Mouse (Mus musculus): ENCODE data around the gene Slc25a35. TPM values are rescaled to one million over a fixed set of nuclear protein-coding genes. Genes with fewer than 3 reads are reported as not detected.

Gene Slc25a35
- total and polyA plus RNA-seq, 3 experiments = 3.3 to 4.9 TPM; not detected in 1

DNA sequence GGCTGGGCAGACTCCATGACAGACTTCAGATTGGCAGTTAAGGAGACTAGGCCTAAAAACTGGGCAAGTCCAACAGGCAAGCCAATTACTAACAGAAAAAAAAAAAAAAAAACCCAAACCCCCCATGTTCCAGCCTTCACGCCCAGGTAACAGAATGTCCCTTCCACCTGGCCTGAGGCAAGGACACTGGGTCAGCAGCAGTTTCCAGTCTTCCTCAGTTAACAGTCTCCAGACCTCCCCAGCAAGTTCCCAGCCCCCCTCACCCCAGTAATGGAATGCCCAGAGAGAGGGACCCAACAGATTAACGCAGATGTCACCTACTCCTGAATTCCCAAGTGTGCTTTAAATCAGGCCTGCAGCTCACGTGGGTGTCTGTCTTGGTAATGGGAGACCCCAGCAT, 44.7 kb upstream of the Slc25a35 start:
- H3K4me1 ChIP-seq (ENCODE audit: control insufficient read depth in 1 of 2, insufficient read depth in 2 of 2, low read length in 2 of 2) = peaks cover 9 to 12% of the 10 kb centered on the region in 2 experiments
- TF ChIP-seq HCFC1 (IDR thresholded peaks at IDR 0.05; ENCODE audit: low read depth, low read length) (no peak), MAX (IDR thresholded peaks at IDR 0.05; ENCODE audit: low read length) (no peak), ZC3H11A (IDR thresholded peaks at IDR 0.05; ENCODE audit: low read depth, low read length) (no peak), SIN3A (IDR thresholded peaks at IDR 0.05; ENCODE audit: low read length) (no peak), GATA1 (IDR thresholded peaks at IDR 0.05; ENCODE audit: low read depth, low read length) (no peak), GABPA (IDR thresholded peaks at IDR 0.05; ENCODE audit: low read depth, low read length) (no peak), TAL1 (IDR thresholded peaks at IDR 0.05; ENCODE audit: low read length) (no peak), BHLHE40 (IDR thresholded peaks at IDR 0.05; ENCODE audit: borderline replicate concordance, low read depth, low read length) (no peak), RAD21 (IDR thresholded peaks at IDR 0.05; ENCODE audit: low read depth, low read length) (no peak), UBTF (IDR thresholded peaks at IDR 0.05; ENCODE audit: borderline replicate concordance, insufficient read depth, low read depth, low read length) (no peak), E2F4 (IDR thresholded peaks at IDR 0.05; ENCODE audit: borderline replicate concordance, low read depth, low read length) (no peak), MAFK (IDR thresholded peaks at IDR 0.05; ENCODE audit: borderline replicate concordance, low read depth, low read length) (no peak), ETS1 (IDR thresholded peaks at IDR 0.05; ENCODE audit: low read depth, low read length) (no peak), MYC (IDR thresholded peaks at IDR 0.05; ENCODE audit: low read depth, low read length) (no peak), KAT2A (conservative IDR thresholded peaks at IDR 0.05; ENCODE audit: low read depth, low read length) (no peak)
- H3K79me2 ChIP-seq (ENCODE audit: control insufficient read depth, insufficient read depth, low read length, poor library complexity) = no peaks in the 10 kb centered on the region
- peaks cover 0 to 8% of the 10 kb centered on the region in 2 experiments; a peak in 2 of 4 replicates for H3K36me3 ChIP-seq (ENCODE audit: control insufficient read depth in 1 of 2, insufficient read depth in 2 of 2, low read length in 2 of 2)
- no peak overlapping the region for H3K4me3 ChIP-seq (ENCODE audit: control insufficient read depth in 1 of 2, insufficient read depth in 1 of 2, low read depth in 2 of 2, low read length in 2 of 2)
- 0 out of 4 replicates have a peak, but pooled peaks cover 0 to 3% of the 10 kb centered on the region in 2 experiments for H3K27me3 ChIP-seq (ENCODE audit: control insufficient read depth in 1 of 2, insufficient read depth in 2 of 2, low read length in 2 of 2)
- H3K27ac ChIP-seq (ENCODE audit: control insufficient read depth, low read depth, low read length) = no peak overlapping the region
- no peak for DNase-seq (ENCODE audit: low read depth, low spot score)
- H3K9ac ChIP-seq (ENCODE audit: control insufficient read depth, low read depth, low read length, poor library complexity, severe bottlenecking) = no peak overlapping the region
- no peaks in the 10 kb centered on the region for H3K9me3 ChIP-seq (replicated peaks; ENCODE audit: insufficient read depth, low read length)

DNA sequence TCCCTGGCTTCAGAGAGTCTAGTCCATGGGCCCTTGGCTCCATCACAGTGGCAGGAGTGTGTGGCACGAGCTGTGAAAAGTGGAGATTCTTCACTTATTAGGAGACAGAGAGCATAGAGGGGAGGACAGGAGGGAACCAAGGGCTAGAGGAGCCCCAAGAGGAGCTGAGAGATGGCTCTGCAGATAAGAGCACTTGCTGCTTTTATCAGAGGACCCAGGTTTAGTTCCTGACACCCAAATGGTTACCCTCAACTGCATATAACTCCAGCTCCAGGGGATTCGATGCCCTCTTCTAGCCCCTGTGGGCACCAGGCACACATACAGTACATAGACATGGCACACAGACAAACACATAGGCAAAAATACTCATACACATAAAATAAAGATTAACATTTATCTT, 43.2 kb upstream of the Slc25a35 start:
- H3K4me3 ChIP-seq (ENCODE audit: control insufficient read depth in 1 of 2, insufficient read depth in 1 of 2, low read depth in 2 of 2, low read length in 2 of 2) = peak overlapping the region in 1 of 2 experiments; percentile 35; a peak in 1 of 4 replicates
- peaks cover 9 to 12% of the 10 kb centered on the region in 2 experiments for H3K4me1 ChIP-seq (ENCODE audit: control insufficient read depth in 1 of 2, insufficient read depth in 2 of 2, low read length in 2 of 2)
- H3K27me3 ChIP-seq (ENCODE audit: control insufficient read depth in 1 of 2, insufficient read depth in 2 of 2, low read length in 2 of 2) = no peaks in the 10 kb centered on the region; a peak in 1 of 4 replicates
- H3K9me3 ChIP-seq (replicated peaks; ENCODE audit: insufficient read depth, low read length) = no peaks in the 10 kb centered on the region
- no peak overlapping the region for H3K27ac ChIP-seq (ENCODE audit: control insufficient read depth, low read depth, low read length)
- TF ChIP-seq MYB (IDR thresholded peaks at IDR 0.05; ENCODE audit: low read depth, low read length) = peak; percentile 72
- no peak for TF ChIP-seq POLR2A (IDR thresholded peaks at IDR 0.05; ENCODE audit: control insufficient read depth in 1 of 2, insufficient read depth in 1 of 2, low read depth in 1 of 2, low read length in 2 of 2, poor library complexity in 1 of 2)
- TF ChIP-seq EP300 (IDR thresholded peaks at IDR 0.05; ENCODE audit: low read depth in 1 of 2, low read length in 2 of 2) = peak; percentile 76 to 78
- TF ChIP-seq TBP (IDR thresholded peaks at IDR 0.05; ENCODE audit: low read depth, low read length) = no peak
- TF ChIP-seq RCOR1 (IDR thresholded peaks at IDR 0.05; ENCODE audit: low read depth, low read length) = peak; percentile 28; the same call in 1 of the 2 replicates
- peak; percentile 18; the same call in 1 of the 2 replicates for TF ChIP-seq TAL1 (IDR thresholded peaks at IDR 0.05; ENCODE audit: low read length)
- TF ChIP-seq USF1 (IDR thresholded peaks at IDR 0.05; ENCODE audit: low read depth, low read length) = no peak
- peak; percentile 75 for TF ChIP-seq TCF12 (IDR thresholded peaks at IDR 0.05; ENCODE audit: low read depth, low read length)
- TF ChIP-seq ETS1 (IDR thresholded peaks at IDR 0.05; ENCODE audit: low read depth, low read length) = peak; percentile 39; the same call in 1 of the 2 replicates
- peak; percentile 90 for TF ChIP-seq GATA1 (IDR thresholded peaks at IDR 0.05; ENCODE audit: low read depth, low read length)
- TF ChIP-seq KAT2A (conservative IDR thresholded peaks at IDR 0.05; ENCODE audit: low read depth, low read length) = no peak
- peak; percentile 60 for DNase-seq (ENCODE audit: low read depth, low spot score)
- H3K9ac ChIP-seq (ENCODE audit: control insufficient read depth, low read depth, low read length, poor library complexity, severe bottlenecking) = no peak overlapping the region
- no peaks in the 10 kb centered on the region for H3K79me2 ChIP-seq (ENCODE audit: control insufficient read depth, insufficient read depth, low read length, poor library complexity)
- H3K36me3 ChIP-seq (ENCODE audit: control insufficient read depth in 1 of 2, insufficient read depth in 2 of 2, low read length in 2 of 2) = peaks cover 0 to 8% of the 10 kb centered on the region in 2 experiments; a peak in 2 of 4 replicates
